Mouse (Mus musculus) midbrain, embryonic 16.5 days (tissue): ENCODE results near the gene Aldh16a1. TPM values are rescaled to one million over a fixed set of nuclear protein-coding genes. Genes with fewer than 3 reads are reported as not detected.

Experiments used
- ATAC-seq: fragments of 200-750 bp; cut with Nextera tagmentation; 2 replicates; pipeline ENCODE4 v1.8.0; 2017; ENCODE audit warnings: moderate TSS enrichment
- H3K27ac ChIP-seq: fragments of 300-500 bp; sonication (generic); 2 replicates; pipeline ENCODE4 v1.5.1; 2014; ENCODE audit warnings: mild to moderate bottlenecking, low read length, mixed read lengths
- H3K27me3 ChIP-seq: fragments of 300-500 bp; sonication (generic); 2 replicates; pipeline ENCODE4 v1.6.1; 2014; ENCODE audit warnings: low read depth, low read length, mixed read lengths; ENCODE audit not compliant: control insufficient read depth, insufficient read depth
- H3K36me3 ChIP-seq: fragments of 300-500 bp; sonication (generic); 2 replicates; pipeline ENCODE4 v1.6.1; 2014; ENCODE audit warnings: mild to moderate bottlenecking, low read length, moderate library complexity, mixed read lengths; ENCODE audit not compliant: control insufficient read depth, insufficient read depth
- H3K4me1 ChIP-seq: fragments of 300-500 bp; sonication (generic); 2 replicates; pipeline ENCODE4 v1.6.1; 2014; ENCODE audit warnings: mild to moderate bottlenecking, low read length, mixed read lengths; ENCODE audit not compliant: control insufficient read depth, insufficient read depth
- H3K4me2 ChIP-seq: fragments of 300-500 bp; sonication (generic); 2 replicates; pipeline ENCODE4 v1.6.1; 2014; ENCODE audit warnings: mild to moderate bottlenecking, low read length, mixed read lengths
- H3K4me3 ChIP-seq: fragments of 300-500 bp; sonication (generic); 2 replicates; pipeline ENCODE4 v1.5.1; 2014; ENCODE audit warnings: low read depth, mild to moderate bottlenecking, low read length, moderate library complexity, mixed read lengths
- H3K9ac ChIP-seq: fragments of 300-500 bp; sonication (generic); 2 replicates; pipeline ENCODE4 v1.6.1; 2014; ENCODE audit warnings: low read depth, low read length, mixed read lengths
- H3K9me3 ChIP-seq: fragments of 300-500 bp; sonication (generic); replicated peaks from 2 replicates; pipeline ENCODE4 v1.6.1; 2014; ENCODE audit warnings: mild to moderate bottlenecking, low read length, mixed read lengths; ENCODE audit not compliant: control insufficient read depth, poor library complexity, severe bottlenecking
- WGBS: fragments of 180-500 bp; shearing (Covaris S2); extraction: QIAGEN DNeasy Blood & Tissue Kit; methylation state at CpG from one replicate; pipeline ENCODE4 v1.1.7; 2014; 5-methylcytosine and 5-hydroxymethylcytosine counted together
- polyA plus RNA-seq: library from polyadenylated mRNA; unstranded; fragments of >200 nt; fragmentation: Nextera tagmentation; extraction: Ambion mirVana; gene quantifications from 2 replicates; pipeline ENCODE4 v1.2.1, GENCODE M21; 2015

The Aldh16a1 gene
- polyA plus RNA-seq, 1 experiment from 2014 or later: 13.7 TPM

GRCm38 (mm10) chr7:45193406-45193805, 39.0 kb upstream of the Aldh16a1 start:
- Histone ChIP-seq H3K27me3 (no peaks in the 10 kb centered on the region), H3K9ac (no peak overlapping the region), H3K4me1 (peaks cover 2% of the 10 kb centered on the region; the same call in 1 of the 2 replicates), H3K4me2 (no peak overlapping the region), H3K27ac (no peak overlapping the region), H3K36me3 (no peaks in the 10 kb centered on the region), H3K4me3 (no peak overlapping the region), H3K9me3 (no peaks in the 10 kb centered on the region)
- no peak for ATAC-seq
- WGBS: 67% methylated on average over 5 of the region's 5 CpGs

GRCm38 (mm10) chr7:45192585-45193310, 38.4 kb upstream of the Aldh16a1 start:
- Histone ChIP-seq H3K9ac (no peak overlapping the region), H3K27me3 (peaks cover 1% of the 10 kb centered on the region; the same call in 1 of the 2 replicates), H3K4me2 (no peak overlapping the region), H3K36me3 (no peaks in the 10 kb centered on the region), H3K4me1 (no peaks in the 10 kb centered on the region), H3K4me3 (no peak overlapping the region), H3K27ac (no peak overlapping the region), H3K9me3 (no peaks in the 10 kb centered on the region)
- 82% methylated on average over 7 of the region's 7 CpGs for WGBS
- ATAC-seq: no peak

- no peak for ATAC-seq
- Histone ChIP-seq H3K36me3 (no peaks in the 10 kb centered on the region), H3K4me2 (no peak overlapping the region), H3K27ac (no peak overlapping the region), H3K9me3 (no peaks in the 10 kb centered on the region), H3K4me3 (no peak overlapping the region), H3K27me3 (peaks cover 3% of the 10 kb centered on the region; the same call in 1 of the 2 replicates), H3K4me1 (no peaks in the 10 kb centered on the region), H3K9ac (no peak overlapping the region)
- 28% methylated on average over 8 of the region's 8 CpGs for WGBS
Measured at GRCm38 (mm10) chr7:45191803-45192363, 37.5 kb upstream of the Aldh16a1 start.

GRCm38 (mm10) chr7:45191161-45191560, 36.8 kb upstream of the Aldh16a1 start:
- no peaks in the 10 kb centered on the region for H3K4me1 ChIP-seq
- H3K36me3 ChIP-seq: no peaks in the 10 kb centered on the region
- WGBS: 81% methylated on average over 2 of the region's 2 CpGs
- H3K27me3 ChIP-seq: peaks cover 3% of the 10 kb centered on the region; the same call in 1 of the 2 replicates
- no peak overlapping the region for H3K9ac ChIP-seq
- H3K27ac ChIP-seq: no peak overlapping the region
- H3K9me3 ChIP-seq: no peaks in the 10 kb centered on the region
- H3K4me3 ChIP-seq: no peak overlapping the region
- no peak overlapping the region for H3K4me2 ChIP-seq
- ATAC-seq: no peak

GRCm38 (mm10) chr7:45190186-45190585, 35.8 kb upstream of the Aldh16a1 start:
- WGBS: 89% methylated on average over 6 of the region's 6 CpGs

GRCm38 (mm10) chr7:45189600-45189999, 35.2 kb upstream of the Aldh16a1 start:
- no peaks in the 10 kb centered on the region for H3K9me3 ChIP-seq
- no peaks in the 10 kb centered on the region for H3K36me3 ChIP-seq
- ATAC-seq: no peak
- WGBS: 60% methylated on average over 16 of the region's 16 CpGs
- H3K27me3 ChIP-seq: peaks cover 3% of the 10 kb centered on the region; the same call in 1 of the 2 replicates
- H3K27ac ChIP-seq: no peak overlapping the region
- no peak overlapping the region for H3K4me3 ChIP-seq
- H3K9ac ChIP-seq: no peak overlapping the region
- no peak overlapping the region for H3K4me2 ChIP-seq
- no peaks in the 10 kb centered on the region for H3K4me1 ChIP-seq

More at GRCm38 (mm10) chr7:45190186-45190585, 35.8 kb upstream of the Aldh16a1 start:
- Histone ChIP-seq H3K36me3 (no peaks in the 10 kb centered on the region), H3K4me3 (no peak overlapping the region), H3K9ac (no peak overlapping the region), H3K27me3 (peaks cover 3% of the 10 kb centered on the region; the same call in 1 of the 2 replicates), H3K4me2 (no peak overlapping the region), H3K9me3 (no peaks in the 10 kb centered on the region), H3K4me1 (no peaks in the 10 kb centered on the region), H3K27ac (no peak overlapping the region)
- no peak for ATAC-seq

GRCm38 (mm10) chr7:45185921-45186320, 31.5 kb upstream of the Aldh16a1 start:
- Histone ChIP-seq H3K27ac (no peak overlapping the region), H3K27me3 (peaks cover 36% of the 10 kb centered on the region), H3K9ac (no peak overlapping the region), H3K36me3 (no peaks in the 10 kb centered on the region), H3K4me1 (peaks cover 14% of the 10 kb centered on the region), H3K9me3 (no peaks in the 10 kb centered on the region), H3K4me3 (no peak overlapping the region), H3K4me2 (no peak overlapping the region)
- 63% methylated on average over 7 of the region's 7 CpGs for WGBS
- no peak for ATAC-seq

- no peak for ATAC-seq
- Histone ChIP-seq H3K9me3 (no peaks in the 10 kb centered on the region), H3K4me1 (peaks cover 14% of the 10 kb centered on the region), H3K4me2 (no peak overlapping the region), H3K27me3 (peaks cover 58% of the 10 kb centered on the region), H3K36me3 (no peaks in the 10 kb centered on the region), H3K4me3 (no peak overlapping the region), H3K27ac (no peak overlapping the region), H3K9ac (no peak overlapping the region)
- WGBS: 63% methylated on average over 7 of the region's 7 CpGs
Measured at GRCm38 (mm10) chr7:45183672-45184071, 29.3 kb upstream of the Aldh16a1 start.

GRCm38 (mm10) chr7:45182606-45183005, 28.2 kb upstream of the Aldh16a1 start:
- peak overlapping the region; percentile 42 for H3K4me3 ChIP-seq
- peak overlapping the region; percentile 40; the same call in 1 of the 2 replicates for H3K9ac ChIP-seq
- no peaks in the 10 kb centered on the region for H3K9me3 ChIP-seq
- no peak for ATAC-seq
- H3K36me3 ChIP-seq: no peaks in the 10 kb centered on the region
- H3K4me2 ChIP-seq: peak overlapping the region; percentile 76
- H3K27me3 ChIP-seq: peaks cover 66% of the 10 kb centered on the region
- WGBS: 13% methylated on average over 11 of the region's 11 CpGs
- H3K4me1 ChIP-seq: peaks cover 14% of the 10 kb centered on the region
- H3K27ac ChIP-seq: no peak overlapping the region
